Mouse (Mus musculus): ENCODE measurements around the gene Mob3c. TPM values are rescaled to one million over a fixed set of nuclear protein-coding genes. Genes with fewer than 3 reads are reported as not detected.

Gene Mob3c
- polyA plus RNA-seq (2014; fragmentation: Illumina TruSeq; extraction: RNeasy Lipid Tissue Mini Kit (QIAGEN cat#74804)), result 10.7 TPM

DNA sequence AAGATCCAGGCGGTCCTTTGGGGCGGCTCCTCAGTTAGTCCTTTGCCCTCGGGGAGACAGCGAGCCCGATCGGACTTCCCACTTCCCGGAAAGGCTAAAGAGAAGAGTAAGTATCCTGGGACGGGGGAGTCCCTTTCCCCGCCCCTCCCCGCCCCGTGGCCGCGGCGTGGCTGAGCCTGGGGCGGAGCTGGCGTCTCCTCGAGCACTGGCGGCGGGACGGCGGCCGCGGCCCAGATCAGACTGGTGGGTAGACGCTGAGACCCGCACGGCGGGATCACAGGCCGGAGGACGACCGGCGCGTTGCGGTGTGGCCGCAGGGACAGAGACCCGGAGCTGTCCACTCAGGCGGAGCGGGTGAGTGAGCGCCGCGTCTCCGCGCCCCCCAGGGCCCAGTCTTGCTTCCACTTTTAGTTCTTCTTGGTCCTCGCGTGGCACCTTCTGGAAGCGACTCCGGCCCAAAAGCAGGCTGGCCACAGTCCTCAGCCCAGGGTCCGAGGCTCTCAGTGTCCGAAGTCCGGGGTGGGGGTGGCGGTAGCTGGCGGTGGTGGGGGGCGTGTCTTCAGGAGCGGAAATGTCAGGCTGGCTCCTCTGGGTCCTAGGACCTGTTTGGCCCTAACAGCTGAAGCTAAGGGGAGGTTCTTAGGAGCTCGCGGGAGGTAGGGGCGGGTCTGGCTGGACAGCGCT lies at the start of gene Mob3c:
TSS of gene Mob3c (plus strand) at position 205 of the 684 bp plus-strand sequence.

DNA sequence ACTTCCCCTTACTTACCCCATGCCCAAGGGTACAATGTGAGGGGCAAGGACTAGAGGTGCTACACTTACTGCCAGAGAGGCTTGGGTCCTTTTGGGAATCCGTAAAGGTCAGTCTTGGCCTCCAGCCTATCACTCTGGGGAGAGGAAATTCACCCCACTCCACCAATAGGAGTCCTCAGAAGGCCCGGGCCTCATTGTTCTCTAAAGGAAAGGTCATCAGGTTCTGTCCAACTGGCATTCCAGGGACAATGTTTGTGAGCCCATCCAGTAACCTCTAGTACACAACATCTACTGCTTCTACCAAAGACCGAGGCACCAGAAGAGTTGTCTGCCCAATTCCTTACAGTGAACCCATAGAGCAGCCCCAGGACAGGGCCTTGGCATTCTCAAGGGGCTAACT lies 47.0 kb upstream of the Mob3c start, which contains the start of gene Tex38:
TSS of gene Tex38 (minus strand) at position 101 of the 400 bp plus-strand sequence.

DNA sequence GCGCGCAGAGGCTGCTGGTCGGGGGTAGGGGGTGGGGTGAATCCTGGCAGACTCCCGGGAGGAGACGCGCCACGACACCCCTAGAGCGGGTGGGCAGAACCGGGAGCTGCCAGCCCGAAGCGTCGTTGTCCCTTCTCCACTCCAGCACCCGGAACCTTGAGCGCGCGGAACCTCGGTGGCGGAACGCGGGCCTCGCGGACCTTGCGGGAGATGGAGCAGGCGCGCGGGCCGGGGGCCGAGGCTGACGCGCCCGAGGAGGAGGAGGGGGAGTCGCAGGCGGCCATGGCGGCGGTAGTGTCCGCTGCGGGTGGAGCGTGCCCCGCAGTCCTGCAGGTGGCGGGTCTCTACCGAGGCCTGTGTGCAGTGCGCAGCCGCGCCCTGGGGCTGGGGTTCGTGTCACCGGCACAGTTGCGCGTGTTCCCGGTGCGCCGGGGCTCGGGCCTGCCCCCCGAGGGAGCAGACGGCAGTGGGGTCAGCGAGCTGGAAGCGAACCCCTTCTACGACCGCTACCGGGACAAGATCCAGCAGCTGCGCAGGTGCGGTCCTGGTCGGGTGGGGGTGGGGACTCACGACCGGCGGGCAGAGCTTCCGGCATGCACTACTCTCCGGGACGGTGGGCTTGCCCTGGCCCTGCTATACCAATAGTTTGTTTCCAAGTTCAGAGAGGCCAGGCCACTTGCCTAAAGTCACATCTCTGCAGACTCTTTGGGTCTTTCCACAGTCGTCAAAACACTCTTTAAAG lies 43.0 kb upstream of the Mob3c start, which contains the start of gene Atpaf1:
TSS of gene Atpaf1 (plus strand) at position 44 of the 742 bp plus-strand sequence.

DNA sequence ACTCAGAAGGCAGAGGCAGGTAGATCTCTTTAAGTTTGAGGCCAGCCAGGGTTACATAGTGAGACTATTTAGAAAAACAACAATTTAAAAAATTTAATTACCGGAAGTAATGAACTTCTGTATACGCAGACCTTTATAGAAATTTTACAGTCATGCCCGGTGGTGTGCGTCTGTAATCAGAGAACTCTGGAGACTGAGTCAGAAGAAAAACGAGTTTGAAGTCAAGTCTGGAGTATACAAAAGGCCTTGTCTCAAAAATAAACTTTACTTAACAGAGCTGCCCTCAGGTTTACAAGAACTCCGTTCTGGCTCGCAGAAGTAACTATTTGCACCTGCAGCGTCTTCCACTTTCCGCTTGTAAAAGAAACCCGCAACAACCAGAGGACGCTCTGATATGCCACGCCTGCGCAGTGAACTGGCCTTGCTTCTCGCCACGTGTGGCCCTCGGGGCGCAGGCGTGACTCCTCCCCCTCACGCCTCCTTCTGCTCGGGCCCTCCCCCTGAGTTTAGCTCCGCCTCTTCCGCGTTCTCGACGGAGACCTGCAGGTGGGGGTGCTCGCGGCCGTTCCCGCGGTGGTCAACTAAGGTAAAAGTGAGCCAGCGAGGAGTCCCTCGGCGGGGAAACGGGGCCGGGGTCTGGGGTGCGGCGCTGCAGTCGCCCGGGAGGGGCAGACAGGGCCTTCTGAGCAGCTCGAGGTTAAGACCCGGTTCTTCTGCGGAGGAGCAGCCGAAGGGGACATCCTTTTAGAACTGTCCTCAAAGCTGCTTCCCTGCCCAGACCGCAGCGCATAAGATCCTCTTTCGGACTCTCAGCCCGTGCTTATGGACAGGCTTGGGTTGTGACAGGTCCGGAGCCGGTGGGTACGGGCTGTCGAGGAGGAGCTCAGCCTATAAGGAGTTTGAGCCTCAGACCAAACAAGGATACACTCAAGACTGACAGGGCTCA lies 11.1 kb downstream of the Mob3c start, which contains the start of gene Mknk1:
TSS of gene Mknk1 (plus strand) at position 503 of the 946 bp plus-strand sequence.

DNA sequence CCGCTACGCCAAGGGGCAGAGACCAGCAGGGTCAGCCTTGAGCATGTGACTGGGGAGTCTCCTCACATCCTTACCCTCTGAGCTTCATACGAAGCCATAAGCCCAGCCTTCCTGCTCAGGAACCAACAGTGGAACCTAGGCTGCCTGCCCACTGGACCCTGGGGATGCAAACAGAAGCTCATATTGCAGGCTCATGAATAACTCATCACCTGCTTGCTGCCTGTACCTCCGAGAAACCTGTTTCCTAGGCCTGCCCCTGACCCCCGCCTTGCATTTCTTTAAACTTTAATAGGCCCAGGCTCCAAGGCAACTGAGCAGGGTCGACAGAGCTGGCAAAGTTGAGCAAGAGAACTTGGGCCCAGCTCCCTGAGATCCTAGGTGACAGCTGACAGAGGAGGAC lies 56.1 kb downstream of the Mob3c start, which contains the start of gene Kncn:
TSS of gene Kncn (plus strand) at position 379 of the 400 bp plus-strand sequence.

Other genes starting within 250 kb of the Mob3c start
- not detected for gene Cyp4a32, start 227.1 kb upstream of the Mob3c start, polyA plus RNA-seq (2014; fragmentation: Illumina TruSeq; extraction: RNeasy Lipid Tissue Mini Kit (QIAGEN cat#74804))
- gene Cyp4b1, start 180.4 kb upstream of the Mob3c start, polyA plus RNA-seq (2014; fragmentation: Illumina TruSeq; extraction: RNeasy Lipid Tissue Mini Kit (QIAGEN cat#74804)), result 6.5 TPM
- gene Efcab14, start 90.3 kb upstream of the Mob3c start, polyA plus RNA-seq (2014; fragmentation: Illumina TruSeq; extraction: RNeasy Lipid Tissue Mini Kit (QIAGEN cat#74804)), result 122 TPM
- not detected for gene Tex38, start 47.1 kb upstream of the Mob3c start, polyA plus RNA-seq (2014; fragmentation: Illumina TruSeq; extraction: RNeasy Lipid Tissue Mini Kit (QIAGEN cat#74804))
- gene Atpaf1, start 43.3 kb upstream of the Mob3c start, polyA plus RNA-seq (2014; fragmentation: Illumina TruSeq; extraction: RNeasy Lipid Tissue Mini Kit (QIAGEN cat#74804)), result 144 TPM
- gene Mknk1, start 11.1 kb downstream of the Mob3c start, polyA plus RNA-seq (2014; fragmentation: Illumina TruSeq; extraction: RNeasy Lipid Tissue Mini Kit (QIAGEN cat#74804)), result 10.3 TPM
- gene Kncn, start 56.3 kb downstream of the Mob3c start, polyA plus RNA-seq (2014; fragmentation: Illumina TruSeq; extraction: RNeasy Lipid Tissue Mini Kit (QIAGEN cat#74804)), result not detected
- gene 6430628N08Rik, start 62.6 kb downstream of the Mob3c start, polyA plus RNA-seq (2014; fragmentation: Illumina TruSeq; extraction: RNeasy Lipid Tissue Mini Kit (QIAGEN cat#74804)), result not detected
- 0.14 TPM for gene Dmbx1, start 111.8 kb downstream of the Mob3c start, polyA plus RNA-seq (2014; fragmentation: Illumina TruSeq; extraction: RNeasy Lipid Tissue Mini Kit (QIAGEN cat#74804))
- 1.1 TPM for gene Faah, start 189.8 kb downstream of the Mob3c start, polyA plus RNA-seq (2014; fragmentation: Illumina TruSeq; extraction: RNeasy Lipid Tissue Mini Kit (QIAGEN cat#74804))
- 10.5 TPM for gene Nsun4, start 225.8 kb downstream of the Mob3c start, polyA plus RNA-seq (2014; fragmentation: Illumina TruSeq; extraction: RNeasy Lipid Tissue Mini Kit (QIAGEN cat#74804))
- gene Uqcrh, start 247.0 kb downstream of the Mob3c start, polyA plus RNA-seq (2014; fragmentation: Illumina TruSeq; extraction: RNeasy Lipid Tissue Mini Kit (QIAGEN cat#74804)), result 188 TPM
- gene Lrrc41, start 247.2 kb downstream of the Mob3c start, polyA plus RNA-seq (2014; fragmentation: Illumina TruSeq; extraction: RNeasy Lipid Tissue Mini Kit (QIAGEN cat#74804)), result 13.3 TPM

All from ovary, adult 10 weeks (tissue).